Mouse (Mus musculus) brain, embryonic 14.5 days (tissue): Measurements from ENCODE around the gene Adat1. TPM values are rescaled to one million over a fixed set of nuclear protein-coding genes. Genes with fewer than 3 reads are reported as not detected.

Experiments
- DNase-seq: peaks from one replicate; pipeline ENCODE4 v3.0.0-alpha.2; 2011; ENCODE audit warnings: low read depth
- CTCF ChIP-seq: fragments of 200-500 bp; IDR thresholded peaks from 2 replicates; pipeline ENCODE4 v1.5.1; 2012; ENCODE audit warnings: inconsistent platforms, mild to moderate bottlenecking, moderate library complexity, borderline replicate concordance; ENCODE audit not compliant: insufficient read depth, insufficient read length; ENCODE audit errors: extremely low read depth
- POLR2A ChIP-seq: fragments of 200-500 bp; IDR thresholded peaks from 2 replicates; pipeline ENCODE4 v1.6.1; 2012; ENCODE audit warnings: mild to moderate bottlenecking, inconsistent platforms, borderline replicate concordance; ENCODE audit not compliant: poor library complexity, insufficient read depth, insufficient read length, severe bottlenecking; ENCODE audit errors: extremely low read depth
- polyA plus RNA-seq: library from polyadenylated mRNA; depleted of rRNA; stranded (reverse); fragments of >200 nt; gene quantifications from 2 replicates; pipeline ENCODE4 v1.2.3, GENCODE M21; 2012

Gene Adat1
- polyA plus RNA-seq, 1 experiment, result 10.4 TPM

- TF ChIP-seq CTCF (no peak), POLR2A (no peak)
- DNase-seq, result no peak
These were observed 13.5 kb upstream of the Adat1 start for GRCm38 (mm10) chr8:112005601-112006000.

GRCm38 (mm10) chr8:112004754-112005153 is 12.7 kb upstream of the Adat1 start:
- TF ChIP-seq CTCF (no peak), POLR2A (no peak)
- no peak for DNase-seq

GRCm38 (mm10) chr8:111992703-111993039 is 569 bp upstream of the Adat1 start:
- TF ChIP-seq POLR2A, result no peak
- no peak for TF ChIP-seq CTCF
- peak; percentile 3 for DNase-seq

- TF ChIP-seq CTCF, result no peak
- no peak for TF ChIP-seq POLR2A
- peak; percentile 5 for DNase-seq
These were observed 824 bp downstream of the Adat1 start for GRCm38 (mm10) chr8:111991278-111991677.

GRCm38 (mm10) chr8:111989911-111990310 is 2.2 kb downstream of the Adat1 start:
- TF ChIP-seq POLR2A (no peak), CTCF (peak; percentile 85)
- peak; percentile 83 for DNase-seq

- TF ChIP-seq CTCF (no peak), POLR2A (no peak)
- DNase-seq, result no peak
These were observed 7.6 kb downstream of the Adat1 start for GRCm38 (mm10) chr8:111984511-111984910.

- TF ChIP-seq POLR2A (no peak), CTCF (peak; percentile 13; the same call in 1 of the 2 replicates)
- DNase-seq, result no peak
These were observed 10.0 kb downstream of the Adat1 start for GRCm38 (mm10) chr8:111982116-111982515.

- TF ChIP-seq CTCF (no peak), POLR2A (no peak)
- peak; percentile 8 for DNase-seq
These were observed 14.0 kb downstream of the Adat1 start for GRCm38 (mm10) chr8:111978147-111978546.

GRCm38 (mm10) chr8:111976326-111976725 is 15.8 kb downstream of the Adat1 start:
- TF ChIP-seq CTCF (no peak), POLR2A (no peak)
- DNase-seq, result no peak

GRCm38 (mm10) chr8:111975706-111976105 is 16.4 kb downstream of the Adat1 start:
- no peak for TF ChIP-seq CTCF
- TF ChIP-seq POLR2A, result no peak
- no peak for DNase-seq

GRCm38 (mm10) chr8:111974138-111974537 is 18.0 kb downstream of the Adat1 start:
- DNase-seq, result no peak

GRCm38 (mm10) chr8:111968991-111969390 is 23.1 kb downstream of the Adat1 start:
- DNase-seq, result no peak
- TF ChIP-seq POLR2A (no peak), CTCF (no peak)

More at GRCm38 (mm10) chr8:111974138-111974537, 18.0 kb downstream of the Adat1 start:
- TF ChIP-seq POLR2A, result no peak
- TF ChIP-seq CTCF, result no peak

- TF ChIP-seq CTCF (no peak), POLR2A (no peak)
These were observed 23.6 kb downstream of the Adat1 start for GRCm38 (mm10) chr8:111968541-111968940.

GRCm38 (mm10) chr8:111967246-111967870 is 24.7 kb downstream of the Adat1 start:
- no peak for TF ChIP-seq CTCF
- TF ChIP-seq POLR2A, result no peak

More at GRCm38 (mm10) chr8:111968541-111968940, 23.6 kb downstream of the Adat1 start:
- no peak for DNase-seq

More at GRCm38 (mm10) chr8:111967246-111967870, 24.7 kb downstream of the Adat1 start:
- no peak for DNase-seq
